Mouse (Mus musculus) small intestine, adult 10 weeks (tissue): Measurements from ENCODE around the gene H2al1b. TPM values are rescaled to one million over a fixed set of nuclear protein-coding genes. Genes with fewer than 3 reads are reported as not detected.

Source experiments
- polyA plus RNA-seq: library from polyadenylated mRNA; stranded (reverse); fragments of 350-450 nt; fragmentation: Illumina TruSeq; extraction: RNeasy Lipid Tissue Mini Kit (QIAGEN cat#74804); gene quantifications from one replicate; pipeline ENCODE4 v1.2.3, GENCODE M21; 2014; ENCODE audit warnings: low replicate concordance

Gene H2al1b
- polyA plus RNA-seq: not detected

GRCm38 (mm10) chrX:11302132-11302531 lies at the start of gene H2al1b:
Gene H2al1b (plus strand): TSS chrX:11302432.

GRCm38 (mm10) chrX:11298957-11299356 lies 3.3 kb upstream of the H2al1b start, which contains the start of gene H2al1a:
Gene H2al1a (plus strand): TSS chrX:11299257.

GRCm38 (mm10) chrX:11305355-11305754 lies 3.1 kb downstream of the H2al1b start, which contains the start of gene H2al1c:
Gene H2al1c (plus strand): TSS chrX:11305655.

GRCm38 (mm10) chrX:11308524-11308923 lies 6.3 kb downstream of the H2al1b start, which contains the start of gene H2al1d:
Gene H2al1d (plus strand): TSS chrX:11308824.

GRCm38 (mm10) chrX:11311634-11312033 lies 9.4 kb downstream of the H2al1b start, which contains the start of gene H2al1e:
Gene H2al1e (plus strand): TSS chrX:11311934.

GRCm38 (mm10) chrX:11314858-11315257 lies 12.6 kb downstream of the H2al1b start, which contains the start of gene H2al1f:
Gene H2al1f (plus strand): TSS chrX:11315158.

GRCm38 (mm10) chrX:11317956-11318355 lies 15.7 kb downstream of the H2al1b start, which contains the start of gene H2al1g:
Gene H2al1g (plus strand): TSS chrX:11318256.

GRCm38 (mm10) chrX:11321192-11321591 lies 19.0 kb downstream of the H2al1b start, which contains the start of gene H2al1h:
Gene H2al1h (plus strand): TSS chrX:11321492.

GRCm38 (mm10) chrX:11324359-11324758 lies 22.1 kb downstream of the H2al1b start, which contains the start of gene H2al1i:
Gene H2al1i (plus strand): TSS chrX:11324659.

GRCm38 (mm10) chrX:11327522-11327921 lies 25.3 kb downstream of the H2al1b start, which contains the start of gene H2al1j:
Gene H2al1j (plus strand): TSS chrX:11327822.

Other genes with a start within 250 kb of the H2al1b start
- gene H2al1a, start 3.2 kb upstream of the H2al1b start, polyA plus RNA-seq: not detected
- gene H2al1c, start 3.2 kb downstream of the H2al1b start, polyA plus RNA-seq: not detected
- gene H2al1d, start 6.4 kb downstream of the H2al1b start, polyA plus RNA-seq: not detected
- gene H2al1e, start 9.5 kb downstream of the H2al1b start, polyA plus RNA-seq: not detected
- not detected for gene H2al1f, start 12.7 kb downstream of the H2al1b start, polyA plus RNA-seq
- not detected for gene H2al1g, start 15.8 kb downstream of the H2al1b start, polyA plus RNA-seq
- gene H2al1h, start 19.1 kb downstream of the H2al1b start, polyA plus RNA-seq: not detected
- gene H2al1i, start 22.2 kb downstream of the H2al1b start, polyA plus RNA-seq: not detected
- gene H2al1j, start 25.4 kb downstream of the H2al1b start, polyA plus RNA-seq: not detected